Mouse (Mus musculus): ENCODE measurements around the gene Lrrc8b.

The Lrrc8b gene

GRCm38 (mm10) chr5:105480561-105480960 lies 65.0 kb downstream of the Lrrc8b start:
- CTCF ChIA-PET: no interaction called here

DNA sequence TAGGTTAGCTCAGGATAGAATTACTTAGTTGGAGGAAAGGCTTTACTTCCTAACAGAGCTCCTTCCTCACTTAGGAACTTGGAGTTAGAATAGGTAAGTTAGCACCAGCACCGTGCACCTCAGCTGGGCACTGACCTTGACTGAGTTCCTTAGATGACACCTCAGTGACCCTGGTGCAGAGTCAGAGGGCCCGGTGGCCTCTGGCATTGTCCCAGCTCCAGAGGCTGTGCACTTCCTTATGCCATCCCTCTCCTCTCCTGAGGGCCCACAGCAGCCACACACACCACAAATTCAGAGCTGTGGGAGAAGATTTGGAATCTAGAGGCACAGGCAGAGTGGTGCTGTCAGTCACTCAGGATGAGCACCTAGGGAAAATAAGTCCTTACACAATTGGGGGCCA lies 68.1 kb downstream of the Lrrc8b start:
- CTCF ChIA-PET: no interaction called here

DNA sequence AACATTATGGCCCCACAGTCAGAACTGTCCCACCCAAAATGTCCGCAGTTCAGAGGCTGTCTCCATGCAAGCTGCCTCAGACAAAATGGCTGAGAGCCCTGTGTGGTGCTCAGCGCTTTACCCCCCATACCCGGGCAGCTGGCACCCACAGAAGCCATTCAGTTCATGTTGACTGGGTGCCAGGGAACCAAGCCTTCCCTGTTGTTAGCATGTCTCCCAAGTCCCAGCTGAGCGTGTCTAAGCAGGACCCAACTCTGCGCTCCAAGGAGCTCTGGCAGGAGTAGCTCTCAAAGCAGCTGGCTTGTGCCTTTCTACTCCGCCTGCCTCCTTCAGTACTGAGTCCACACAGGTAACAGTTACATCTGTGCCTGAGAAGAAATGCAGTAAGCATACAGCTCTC lies 68.7 kb downstream of the Lrrc8b start:
- CTCF ChIA-PET: no interaction called here

- CTCF ChIA-PET: no interaction called here
Observed at GRCm38 (mm10) chr5:105484891-105485290, 69.3 kb downstream of the Lrrc8b start.

GRCm38 (mm10) chr5:105490211-105490610 lies 74.6 kb downstream of the Lrrc8b start:
- CTCF ChIA-PET: interaction anchor here (1.3 kb wide), 1 partner anchor 76 kb away, joined by 4 read pairs; no protein-coding TSS in a partner anchor

GRCm38 (mm10) chr5:105491389-105491788 lies 75.8 kb downstream of the Lrrc8b start:
- CTCF ChIA-PET: interaction anchor here (0.7 to 1.0 kb wide), 2 partner anchors 65 to 194 kb away, joined by 3 to 4 read pairs; no protein-coding TSS in a partner anchor

GRCm38 (mm10) chr5:105492367-105493246 lies 77.0 kb downstream of the Lrrc8b start:
- CTCF ChIA-PET: interaction anchor here (0.9 to 1.0 kb wide), 3 partner anchors 26 to 379 kb away, joined by 3 to 7 read pairs (median 5); partner anchors contain the start of gene Lrrc8c

- CTCF ChIA-PET: interaction anchor here (0.6 to 0.9 kb wide), 4 partner anchors 161 to 435 kb away, joined by 3 to 7 read pairs (median 4); no protein-coding TSS in a partner anchor
Observed at GRCm38 (mm10) chr5:105493377-105493776, 77.8 kb downstream of the Lrrc8b start.

DNA sequence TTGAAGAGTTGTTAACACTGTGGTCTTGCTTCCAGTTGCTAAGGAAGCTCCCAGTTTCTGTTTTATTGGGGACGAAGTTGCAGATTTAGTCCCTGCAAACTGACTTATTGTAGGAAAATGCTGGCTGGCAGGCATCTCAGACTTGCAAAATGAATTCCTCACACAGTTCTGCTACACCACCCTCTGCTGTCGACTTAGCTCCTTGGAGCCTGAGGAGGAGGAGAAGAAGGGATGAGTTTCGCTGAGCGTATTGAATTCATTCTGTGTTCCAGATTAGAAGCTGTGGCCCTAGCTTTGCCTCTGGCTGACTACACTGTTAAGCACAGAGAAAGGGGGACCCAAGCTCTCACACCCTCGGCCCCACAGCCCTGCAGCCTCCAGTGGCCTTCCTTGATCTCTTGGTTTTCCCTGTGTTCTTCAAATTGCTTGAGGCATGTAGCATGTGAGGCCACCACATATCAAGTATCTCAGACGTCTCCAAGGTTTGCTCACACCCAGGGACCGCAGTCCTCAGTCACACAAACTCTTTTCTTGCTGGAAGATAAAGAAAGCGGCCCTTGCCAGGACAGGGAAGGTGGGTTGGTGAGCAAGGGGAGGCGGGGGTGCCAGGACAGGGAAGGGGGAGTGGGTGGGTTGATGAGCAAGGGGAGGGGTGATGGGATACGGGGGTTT lies 78.8 kb downstream of the Lrrc8b start:
- CTCF ChIA-PET: interaction anchor here (0.6 to 1.0 kb wide), 4 partner anchors 103 to 340 kb away, joined by 3 to 10 read pairs (median 4); no protein-coding TSS in a partner anchor

- CTCF ChIA-PET: interaction anchor here (0.6 to 1.7 kb wide), 5 partner anchors 25 to 1496 kb away, joined by 3 to 15 read pairs (median 4); no protein-coding TSS in a partner anchor
Observed at GRCm38 (mm10) chr5:105494918-105495901, 79.6 kb downstream of the Lrrc8b start.

GRCm38 (mm10) chr5:105496133-105496532 lies 80.6 kb downstream of the Lrrc8b start:
- CTCF ChIA-PET: interaction anchor here (0.8 to 1.7 kb wide), 2 partner anchors 25 to 380 kb away, joined by 4 read pairs; no protein-coding TSS in a partner anchor

DNA sequence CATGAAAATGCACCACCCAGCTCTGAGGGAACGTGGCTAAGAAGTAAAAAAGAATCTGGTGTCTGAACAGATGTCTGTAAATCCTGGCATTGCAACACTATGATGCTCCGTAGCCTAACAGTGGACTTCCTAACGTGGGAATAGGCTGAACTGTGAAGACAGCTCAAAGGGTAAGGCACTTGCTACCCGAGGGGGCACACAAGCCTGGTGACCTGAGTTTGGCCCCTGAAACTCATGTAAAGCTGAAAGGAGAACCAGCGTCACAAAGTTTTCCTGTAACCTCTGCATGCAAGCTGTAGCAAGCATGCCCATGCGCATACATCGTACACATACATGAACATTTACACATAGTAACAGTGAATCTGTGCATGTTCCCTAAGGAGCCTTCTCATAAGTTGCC lies 81.0 kb downstream of the Lrrc8b start:
- CTCF ChIA-PET: interaction anchor here (0.8 to 1.7 kb wide), 2 partner anchors 24 to 379 kb away, joined by 4 read pairs; no protein-coding TSS in a partner anchor

GRCm38 (mm10) chr5:105498429-105499000 lies 82.9 kb downstream of the Lrrc8b start:
- CTCF ChIA-PET: no interaction called here

GRCm38 (mm10) chr5:105499396-105499795 lies 83.8 kb downstream of the Lrrc8b start:
- CTCF ChIA-PET: no interaction called here

DNA sequence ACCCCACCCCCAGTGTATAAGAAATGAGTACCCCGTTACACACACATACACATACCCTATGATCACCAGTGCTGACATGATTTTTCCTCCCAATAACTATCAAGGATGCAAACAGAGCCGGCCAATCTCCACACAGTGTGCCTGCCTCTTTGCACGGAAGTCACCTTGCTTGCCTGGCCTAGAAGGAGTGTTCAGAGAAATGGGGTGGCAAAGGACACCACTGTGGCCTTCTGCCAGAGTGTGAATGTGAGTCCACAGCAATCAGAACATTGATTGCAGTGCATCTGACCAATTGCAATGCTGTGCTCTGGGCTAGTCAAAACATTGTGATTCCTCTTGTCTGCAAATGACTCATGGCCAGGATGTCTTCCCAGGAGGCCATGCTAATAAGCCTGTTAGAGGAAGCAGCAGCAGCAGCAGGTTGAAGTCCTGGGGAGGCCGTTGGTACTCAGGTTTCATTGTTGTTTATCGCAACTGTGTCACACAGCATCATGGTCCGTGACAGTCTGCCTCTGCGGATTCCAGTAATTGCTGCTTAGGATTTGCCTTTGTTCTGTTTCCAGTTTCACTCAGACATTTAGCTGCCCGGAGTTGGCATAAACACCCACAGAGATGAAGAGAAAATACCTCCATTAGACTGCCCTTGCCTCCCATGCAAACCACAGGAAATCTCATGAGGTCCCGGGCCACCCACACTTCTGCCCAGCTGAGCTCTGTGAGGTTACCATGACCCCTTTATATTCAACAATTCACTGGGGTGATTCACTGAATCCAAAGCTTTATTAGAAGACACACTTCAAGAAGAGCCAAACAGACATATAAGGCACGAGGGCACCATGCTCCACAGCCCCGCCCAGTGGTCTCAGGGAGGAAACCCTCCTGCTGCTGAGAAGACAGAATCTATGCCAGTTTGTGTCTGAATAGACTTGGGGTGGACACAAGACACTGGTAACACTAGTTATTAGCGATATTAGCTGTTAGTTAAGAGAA lies 84.9 kb downstream of the Lrrc8b start:
- CTCF ChIA-PET: interaction anchor here (0.6 kb wide), 1 partner anchor 60 kb away, joined by 5 read pairs; no protein-coding TSS in a partner anchor

GRCm38 (mm10) chr5:105501136-105501535 lies 85.6 kb downstream of the Lrrc8b start:
- CTCF ChIA-PET: interaction anchor here (0.6 kb wide), 1 partner anchor 59 kb away, joined by 5 read pairs; no protein-coding TSS in a partner anchor

DNA sequence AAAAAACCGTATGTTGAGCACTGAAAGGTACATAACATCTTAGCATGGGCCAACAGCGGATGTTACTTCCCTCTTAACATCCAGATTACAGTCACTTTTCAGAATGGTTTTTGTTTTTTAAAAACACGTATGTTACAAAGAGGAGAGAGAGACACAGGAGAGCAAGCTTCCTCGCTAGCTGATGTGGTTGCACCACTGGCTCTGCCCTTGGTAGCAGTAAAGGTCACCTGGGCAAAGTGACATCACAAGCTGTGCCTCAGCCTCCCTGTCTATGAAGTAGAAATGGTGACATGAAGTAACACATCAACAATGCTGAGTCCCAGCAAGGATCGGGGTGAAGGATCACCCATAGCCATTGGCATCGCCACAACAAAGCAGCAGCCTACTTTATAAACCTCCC lies 93.2 kb downstream of the Lrrc8b start:
- CTCF ChIA-PET: no interaction called here

GRCm38 (mm10) chr5:105512297-105512696 lies 96.7 kb downstream of the Lrrc8b start:
- CTCF ChIA-PET: no interaction called here

- CTCF ChIA-PET: interaction anchor here (0.5 kb wide), 1 partner anchor 202 kb away, joined by 4 read pairs; no protein-coding TSS in a partner anchor
Observed at GRCm38 (mm10) chr5:105515532-105515931, 100.0 kb downstream of the Lrrc8b start.
